Mouse (Mus musculus): ENCODE measurements around the gene Syncrip. TPM values are rescaled to one million over a fixed set of nuclear protein-coding genes. Genes with fewer than 3 reads are reported as not detected.

Syncrip gene
- 32.4 and 34.4 TPM in 2 replicates for polyA plus RNA-seq (2015; fragmentation: Nextera tagmentation; extraction: Ambion mirVana)

DNA sequence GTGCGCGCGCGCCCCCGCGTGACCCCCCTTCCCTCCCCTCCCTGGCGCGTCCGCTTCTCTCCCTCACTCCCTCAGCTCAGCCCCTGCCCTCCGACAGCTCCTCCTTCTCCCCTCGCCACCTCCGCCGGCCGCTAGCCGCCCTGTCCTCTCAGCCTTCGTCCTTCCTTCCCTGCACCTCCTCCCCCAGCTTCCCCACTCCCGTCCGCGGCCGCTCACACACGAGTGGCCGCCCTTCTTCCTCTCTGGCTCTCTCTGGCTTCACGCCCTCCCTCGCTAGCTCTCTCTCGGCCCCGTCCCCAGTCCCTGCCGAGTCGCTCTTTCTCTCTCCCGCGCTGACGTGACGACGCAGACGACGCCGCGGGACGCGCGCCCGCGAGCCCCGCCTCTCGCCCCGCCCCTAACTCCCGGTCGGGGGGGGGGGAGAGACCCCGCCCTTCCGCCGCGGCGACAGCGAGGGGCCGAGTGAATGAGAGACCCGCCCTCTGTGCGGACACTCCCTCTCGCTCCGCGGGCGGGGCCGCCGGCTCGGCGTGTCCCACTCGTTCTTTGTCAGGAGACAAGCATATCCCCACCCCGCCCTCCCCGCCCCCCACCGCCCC, at the start of gene Syncrip:
Gene Syncrip (minus strand): TSS at position 345 of the 599 bp plus-strand sequence.

DNA sequence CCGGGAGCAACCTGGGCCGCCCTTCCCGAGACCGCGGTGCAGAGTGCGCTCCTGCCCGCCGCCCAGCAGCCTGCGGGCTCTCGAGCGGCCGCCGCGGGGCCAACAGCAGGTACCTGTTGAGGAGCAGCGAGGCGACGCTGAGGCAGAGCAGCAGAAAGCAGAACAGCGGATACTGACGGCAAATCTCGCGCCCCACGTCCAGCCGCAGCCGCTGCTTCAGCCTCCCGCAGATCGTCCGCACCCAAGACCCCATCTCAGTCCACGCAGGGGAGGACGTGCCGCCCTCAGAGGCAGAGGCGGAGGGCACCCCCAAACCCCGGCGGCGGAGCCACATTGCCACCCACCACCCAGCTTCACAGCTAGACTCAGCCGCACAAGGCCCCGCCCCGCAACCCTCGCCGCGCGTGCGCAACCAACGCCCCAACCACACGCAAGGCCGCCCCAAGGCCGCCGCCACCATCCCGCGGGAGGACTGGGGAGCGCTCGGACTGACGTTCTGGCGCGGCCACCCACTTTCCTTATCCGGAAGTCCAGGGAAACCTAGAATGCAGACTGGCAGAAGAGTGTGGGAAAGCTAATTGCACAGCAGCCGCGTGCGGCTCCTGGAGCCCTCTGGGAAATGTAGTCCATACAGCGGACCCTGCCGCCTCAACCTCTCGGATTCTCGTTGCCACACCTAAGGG, 43.7 kb downstream of the Syncrip start, which contains the start of gene Snx14:
Gene Snx14 (minus strand): TSS at position 404 of the 683 bp plus-strand sequence.

Other genes starting within 250 kb of the Syncrip start
- 5.9 and 11.0 TPM in 2 replicates for gene Nt5e, start 155.4 kb downstream of the Syncrip start, polyA plus RNA-seq (2015; fragmentation: Nextera tagmentation; extraction: Ambion mirVana)
- gene Snx14, start 43.6 kb downstream of the Syncrip start, polyA plus RNA-seq (2015; fragmentation: Nextera tagmentation; extraction: Ambion mirVana), result 26.3 and 53.5 TPM in 2 replicates
- 0.61 TPM in 1 of 2 replicates, not detected in the other for gene Gm20537, start 26.0 kb downstream of the Syncrip start, polyA plus RNA-seq (2015; fragmentation: Nextera tagmentation; extraction: Ambion mirVana)
- 8.4 and 11.0 TPM in 2 replicates for gene Zfp949, start 65.4 kb upstream of the Syncrip start, polyA plus RNA-seq (2015; fragmentation: Nextera tagmentation; extraction: Ambion mirVana)
- gene Trim43a, start 98.3 kb upstream of the Syncrip start, polyA plus RNA-seq (2015; fragmentation: Nextera tagmentation; extraction: Ambion mirVana), result 0.19 TPM in 1 of 2 replicates, not detected in the other
- gene Mthfsl, start 237.7 kb upstream of the Syncrip start, polyA plus RNA-seq (2015; fragmentation: Nextera tagmentation; extraction: Ambion mirVana), result 81.3 and 82.3 TPM in 2 replicates
- 1.2 and 2.3 TPM in 2 replicates for gene Bcl2a1d, start 249.3 kb upstream of the Syncrip start, polyA plus RNA-seq (2015; fragmentation: Nextera tagmentation; extraction: Ambion mirVana)

All from adrenal gland, postnatal 0 days (tissue).